Mouse (Mus musculus) cerebellum, postnatal 10 days (tissue): ENCODE data around the gene Vash2.

ENCODE experiments used
- DNase-seq, 2 experiments: peaks; one replicate each; pipeline ENCODE4 v3.0.0; 2021; ENCODE audit warnings: mixed read lengths in 2 of 2

Gene Vash2

GRCm38 (mm10) chr1:190919725-190920469 lies 59.2 kb downstream of the Vash2 start:
- DNase-seq, result no peak

DNA sequence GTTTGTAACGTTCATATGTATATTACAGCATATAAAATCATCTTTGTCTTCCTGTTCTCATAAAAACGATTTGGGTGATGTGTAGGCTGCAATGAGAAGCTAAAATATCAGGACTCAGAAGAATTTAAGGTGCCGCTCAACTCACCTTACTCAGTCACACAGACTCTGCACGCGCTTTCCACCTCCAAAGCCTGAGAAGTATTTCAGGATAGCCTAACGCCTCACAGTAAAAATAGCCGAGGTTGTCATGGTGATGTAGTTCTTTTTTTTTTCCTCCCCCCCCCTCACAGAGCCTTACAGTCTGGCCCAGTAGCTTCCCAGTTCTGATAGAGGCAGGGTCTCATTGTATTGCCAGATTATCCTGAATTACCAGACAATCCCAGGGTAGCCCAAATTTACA lies 60.2 kb downstream of the Vash2 start:
- no peak for DNase-seq

DNA sequence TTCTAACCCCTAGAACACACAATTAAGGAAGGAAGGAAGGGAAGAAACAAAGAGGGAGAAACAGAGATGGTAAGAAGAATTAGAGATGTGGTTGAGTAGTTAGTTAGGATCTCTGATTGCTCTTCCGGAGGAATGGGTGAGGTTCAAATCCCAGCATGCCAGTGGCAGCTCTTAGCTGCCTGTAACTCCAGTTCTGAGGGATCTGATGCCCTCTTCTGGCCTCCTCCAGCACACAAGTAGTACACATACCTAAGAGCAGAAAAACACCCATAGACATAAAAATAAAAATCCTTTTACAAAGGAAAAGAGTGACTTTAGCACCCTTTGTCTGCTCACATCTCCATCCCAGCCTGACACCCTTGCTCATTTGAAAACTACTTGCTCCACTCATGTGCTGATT lies 66.5 kb downstream of the Vash2 start:
- no peak for DNase-seq

GRCm38 (mm10) chr1:190911415-190912123 lies 67.5 kb downstream of the Vash2 start, which contains the start of gene Rps6kc1:
Gene Rps6kc1 (minus strand): TSS chr1:190911770.
- peak; percentile 91 to 94 for DNase-seq

GRCm38 (mm10) chr1:190910836-190911235 lies 68.3 kb downstream of the Vash2 start:
- DNase-seq, result no peak

DNA sequence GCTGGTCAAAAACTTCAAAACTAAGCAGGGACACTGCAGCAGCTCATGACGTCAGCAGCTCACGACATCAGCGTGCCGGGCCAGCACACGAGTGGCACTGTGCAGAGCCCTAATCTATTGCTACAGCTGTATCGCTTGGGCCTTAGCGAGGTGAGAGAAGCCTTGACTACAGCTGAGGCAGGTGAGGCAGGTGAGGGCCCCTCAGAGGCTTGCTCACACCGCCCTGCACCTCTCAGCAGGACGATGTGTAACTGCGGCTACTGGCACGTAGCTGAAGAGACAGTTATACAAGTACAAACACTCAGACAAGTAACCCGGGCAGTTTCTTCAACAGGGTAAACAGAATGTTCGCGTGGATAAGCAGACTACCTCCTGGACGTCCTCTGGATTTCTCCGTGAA lies 74.4 kb downstream of the Vash2 start:
- no peak for DNase-seq

DNA sequence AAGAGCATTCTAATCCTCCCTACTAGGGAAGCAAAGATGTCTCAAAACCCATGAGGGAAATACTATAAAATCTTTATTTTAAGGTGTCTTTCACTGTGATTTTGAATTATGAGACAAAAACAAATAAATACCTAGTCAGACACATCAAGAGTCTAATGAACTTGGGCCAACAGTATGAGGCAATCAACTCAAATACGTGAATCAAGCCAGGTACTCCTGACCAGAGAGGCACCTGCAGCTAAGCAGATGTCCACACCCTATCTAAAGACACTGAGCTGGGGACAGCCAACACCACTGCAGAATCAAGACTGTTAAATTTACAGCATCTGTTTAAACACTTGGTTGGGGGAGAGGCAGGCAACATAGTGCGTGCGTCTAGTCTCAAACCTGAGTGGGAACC lies 75.0 kb downstream of the Vash2 start:
- no peak for DNase-seq

- DNase-seq, result no peak
Observed at GRCm38 (mm10) chr1:190901082-190901481, 78.0 kb downstream of the Vash2 start.

- no peak for DNase-seq
Observed at GRCm38 (mm10) chr1:190898899-190899575, 80.1 kb downstream of the Vash2 start.

DNA sequence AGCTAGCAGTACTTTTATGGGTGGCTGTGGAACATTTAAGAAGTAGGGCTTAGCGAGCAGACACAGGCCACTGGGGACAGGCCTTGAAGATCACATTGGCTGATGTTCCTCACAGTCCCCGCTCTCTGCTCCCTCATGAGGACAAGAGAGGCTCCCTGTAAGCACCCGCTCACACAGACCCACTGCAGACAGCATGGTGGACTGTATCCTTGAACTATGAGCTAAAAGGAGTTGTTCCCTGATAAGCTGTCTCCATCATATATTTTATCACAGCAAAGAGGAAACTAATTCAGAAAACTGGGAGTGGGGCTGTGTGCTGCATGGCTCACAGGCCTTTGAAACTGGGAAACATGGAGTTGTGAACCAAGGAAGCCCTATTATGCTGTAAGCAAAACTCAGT lies 80.9 kb downstream of the Vash2 start:
- no peak for DNase-seq
